Mouse (Mus musculus) liver, postnatal 0 days (tissue): Measurements from ENCODE around the gene Mov10.

Experiments
- CTCF ChIP-seq: sonication (generic); IDR thresholded peaks from 2 replicates; pipeline ENCODE4 v1.5.1; 2016; ENCODE audit warnings: antibody characterized with exemption, low read depth
- EP300 ChIP-seq: IDR thresholded peaks from 2 replicates; pipeline ENCODE4 v1.6.1; 2016; ENCODE audit warnings: antibody characterized with exemption, low read depth, mild to moderate bottlenecking

DNA sequence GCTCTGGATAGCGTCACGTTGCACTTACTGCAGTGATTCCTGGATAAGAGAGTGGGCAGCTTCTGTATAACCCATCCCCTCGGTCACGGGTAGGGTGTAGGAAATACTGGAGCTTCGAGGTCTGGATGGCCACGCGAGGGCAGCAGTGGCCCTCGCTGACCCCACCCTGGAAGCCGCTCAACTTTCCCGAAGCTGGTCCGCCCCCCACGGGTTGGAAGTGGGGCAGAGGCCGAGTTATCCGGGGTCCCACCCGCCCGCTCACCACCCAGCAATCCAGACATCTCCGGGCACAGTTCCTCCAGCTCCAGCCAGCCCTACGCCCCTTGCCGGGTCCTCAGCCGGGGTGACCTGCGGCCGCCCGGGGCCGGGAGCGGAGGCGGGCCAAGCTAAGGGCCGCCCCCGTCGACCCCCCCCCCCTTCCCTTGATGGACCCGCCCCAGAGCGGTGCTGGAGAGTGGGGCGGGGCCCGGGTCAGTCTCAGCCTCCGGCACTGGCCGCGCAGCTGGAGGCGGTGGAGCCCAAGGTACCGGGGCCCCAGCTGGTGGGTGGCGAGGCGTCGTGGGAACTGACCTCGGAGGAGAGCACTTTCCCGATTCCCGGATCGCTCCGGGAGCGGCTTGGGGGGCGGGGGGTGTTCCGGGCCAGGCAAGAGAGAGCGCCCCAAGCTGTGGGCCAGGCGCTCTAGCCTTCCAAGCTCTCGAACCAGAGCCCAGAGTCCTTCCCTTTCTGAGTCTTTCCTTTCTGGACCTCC lies 29.6 kb downstream of the Mov10 start:
- peak; percentile 77 for TF ChIP-seq CTCF
- TF ChIP-seq EP300 = no peak
